Mouse (Mus musculus) erythroblast, adult 5-6 weeks (primary cell): ENCODE results near the gene Ly6c1. TPM values are rescaled to one million over a fixed set of nuclear protein-coding genes. Genes with fewer than 3 reads are reported as not detected.
"Not testable (repeated sequence)": the region's sequence is repeated elsewhere in the genome, so short reads cannot be mapped to it uniquely, and the experiment has no call there.

Experiments used
- ATAC-seq: replicated peaks from 2 replicates; pipeline ENCODE4 v1.8.0; 2016; ENCODE audit warnings: moderate number of reproducible peaks, mild to moderate bottlenecking, moderate TSS enrichment, inconsistent platforms; ENCODE audit not compliant: poor library complexity, low FRiP score, severe bottlenecking
- total RNA-seq, 2 experiments: library from RNA; stranded (forward) in 1 of 2; stranded (reverse) in 1 of 2; fragments of 150-400 nt in 1 of 2; fragments of 200-764, 138-1000 nt in 1 of 2; gene quantifications; 2 replicates each; pipeline versions ENCODE4 v1.2.3 to v1.2.4; 2015 to 2017; ENCODE audit warnings: low replicate concordance in 2 of 2

Gene Ly6c1
- total RNA-seq (2015; ENCODE audit: low replicate concordance) (not detected in 2 replicates), total RNA-seq (2017; ENCODE audit: low replicate concordance) (not detected in 2 replicates)

- not testable (repeated sequence) for ATAC-seq
Measured at GRCm38 (mm10) chr15:75048642-75049261, at the start of gene Ly6c1. Ly6c1 (minus strand) TSS chr15:75048830.

- not testable (repeated sequence) for ATAC-seq
Measured at GRCm38 (mm10) chr15:75088041-75088440, 39.4 kb upstream of the Ly6c1 start.

- ATAC-seq, result no peak
Measured at GRCm38 (mm10) chr15:75069965-75070364, 21.3 kb upstream of the Ly6c1 start.

DNA sequence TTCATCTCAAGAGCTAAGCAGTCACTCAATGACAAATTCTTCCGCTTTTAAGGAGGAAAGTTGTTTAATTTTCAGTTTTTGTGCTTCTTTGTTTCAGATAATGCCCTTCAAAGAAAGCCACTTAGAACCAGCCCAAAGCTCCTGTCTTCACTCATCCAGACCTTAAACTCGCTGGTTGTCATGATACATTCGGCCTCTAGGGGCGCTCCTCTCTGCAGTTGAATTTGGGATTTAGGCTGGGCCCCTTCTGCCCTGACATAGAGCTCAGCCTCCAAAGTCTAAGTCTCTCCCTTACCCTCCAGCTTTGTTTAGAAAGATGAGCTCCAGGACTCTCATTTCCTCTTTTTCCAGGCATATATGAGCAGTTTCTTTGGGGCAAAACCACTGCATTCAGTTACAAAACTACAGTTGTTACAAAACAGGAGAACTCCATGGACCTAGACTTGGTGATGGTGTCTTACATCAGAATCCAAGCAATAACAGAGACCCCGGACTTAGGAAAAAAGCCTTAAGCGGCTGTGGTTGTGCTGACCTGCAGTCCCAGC is 13.5 kb upstream of the Ly6c1 start:
- ATAC-seq, result not testable (repeated sequence)

- ATAC-seq, result peak; percentile 60; the same call in 1 of the 2 replicates
Measured at GRCm38 (mm10) chr15:75060505-75060904, 11.9 kb upstream of the Ly6c1 start.

DNA sequence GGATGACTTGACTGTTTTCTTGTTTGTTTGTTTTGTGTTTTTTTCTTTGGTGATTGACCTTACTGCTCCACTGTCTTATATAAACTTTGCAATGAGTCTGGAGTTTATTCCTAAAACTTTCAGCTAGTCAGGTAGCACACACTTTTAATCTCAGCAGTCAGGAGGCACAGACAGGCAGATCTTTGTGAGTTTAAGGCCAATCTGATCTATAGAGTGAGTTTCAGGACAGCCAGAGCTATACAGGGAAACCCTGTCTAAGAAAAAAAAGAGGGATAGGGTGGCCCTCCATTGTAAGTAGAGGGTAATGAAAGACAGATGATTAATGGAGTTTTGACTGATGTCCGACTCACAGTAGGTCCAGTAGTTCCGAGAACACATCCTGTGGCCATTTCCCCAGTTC is 7.4 kb upstream of the Ly6c1 start:
- ATAC-seq, result no peak

DNA sequence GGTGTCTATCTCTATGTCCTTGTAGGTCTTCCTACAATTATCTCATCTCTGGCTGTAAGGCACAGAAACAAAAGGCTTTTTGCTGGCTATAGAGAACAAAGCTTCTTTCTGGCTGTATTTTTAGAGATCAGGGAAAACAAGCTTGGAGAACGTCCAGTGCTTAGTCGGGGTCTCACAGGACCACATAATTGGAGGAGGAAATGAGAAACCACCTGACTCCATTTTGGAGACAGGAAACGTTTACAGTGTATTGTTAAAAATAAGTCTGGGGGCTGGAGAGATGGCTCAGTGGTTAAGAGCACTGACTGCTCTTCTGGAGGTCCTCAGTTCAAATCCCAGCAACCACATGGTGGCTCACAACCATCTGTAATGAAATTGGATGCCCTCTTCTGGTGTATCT is 6.8 kb upstream of the Ly6c1 start:
- ATAC-seq, result not testable (repeated sequence)

DNA sequence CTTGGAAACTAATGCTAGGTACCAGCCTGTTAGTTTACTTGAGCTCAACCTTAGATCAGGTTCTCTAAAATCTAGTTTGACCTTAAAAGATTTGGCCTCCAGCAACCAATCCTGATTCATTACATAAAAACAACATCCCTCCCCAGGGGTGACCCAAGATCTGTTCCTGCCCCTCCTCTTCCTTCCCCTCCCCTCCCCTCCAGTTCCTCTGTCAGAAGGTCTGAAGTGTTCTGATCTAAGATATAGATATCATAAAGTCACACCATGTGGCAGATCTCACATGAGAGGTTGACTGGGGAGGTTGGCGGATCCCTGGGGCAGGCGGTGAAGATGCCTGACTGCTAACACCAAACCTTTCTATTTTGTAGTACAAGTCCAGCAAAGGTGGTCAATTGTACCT is 3.8 kb upstream of the Ly6c1 start:
- ATAC-seq, result not testable (repeated sequence)

GRCm38 (mm10) chr15:75051141-75051540 is 2.5 kb upstream of the Ly6c1 start:
- ATAC-seq, result not testable (repeated sequence)

DNA sequence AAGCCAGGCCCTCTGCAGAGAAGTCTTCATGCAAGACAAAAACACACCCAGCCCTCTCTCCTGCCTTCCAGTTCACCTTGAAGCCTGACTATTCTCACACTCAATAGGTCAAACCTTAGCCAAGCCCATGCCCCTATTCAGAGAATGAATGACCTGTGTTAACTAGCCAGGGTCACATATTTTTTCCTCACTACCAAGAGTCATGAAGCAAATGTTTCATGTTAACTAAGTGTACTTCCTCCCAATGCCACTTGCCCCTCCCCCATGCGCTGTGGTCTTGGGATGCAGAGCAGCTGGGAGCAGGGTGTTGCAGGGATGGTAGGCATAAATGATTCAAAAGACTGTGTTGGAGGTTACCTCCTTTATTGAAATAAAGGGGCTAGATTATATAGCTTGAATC is 2.0 kb upstream of the Ly6c1 start:
- ATAC-seq, result not testable (repeated sequence)

DNA sequence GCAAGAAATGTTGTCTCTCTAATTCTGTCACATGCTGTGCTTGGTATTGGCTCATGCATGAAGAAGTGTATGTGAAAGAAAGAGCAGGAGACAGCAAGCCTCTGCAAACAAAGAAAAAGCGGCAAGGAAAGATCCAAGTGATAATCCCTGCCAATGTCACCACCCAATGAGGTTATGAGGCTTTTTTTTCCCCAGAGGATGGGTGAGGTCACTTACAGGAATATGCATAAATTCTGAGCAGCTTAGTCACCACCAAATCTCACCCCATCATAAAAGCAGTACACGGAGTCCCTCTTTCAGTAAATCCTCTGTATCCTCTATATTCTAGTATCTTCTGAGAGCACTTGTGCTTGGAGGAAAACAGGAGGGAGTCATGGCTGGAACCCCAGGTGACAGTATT is 1.2 kb upstream of the Ly6c1 start:
- not testable (repeated sequence) for ATAC-seq

DNA sequence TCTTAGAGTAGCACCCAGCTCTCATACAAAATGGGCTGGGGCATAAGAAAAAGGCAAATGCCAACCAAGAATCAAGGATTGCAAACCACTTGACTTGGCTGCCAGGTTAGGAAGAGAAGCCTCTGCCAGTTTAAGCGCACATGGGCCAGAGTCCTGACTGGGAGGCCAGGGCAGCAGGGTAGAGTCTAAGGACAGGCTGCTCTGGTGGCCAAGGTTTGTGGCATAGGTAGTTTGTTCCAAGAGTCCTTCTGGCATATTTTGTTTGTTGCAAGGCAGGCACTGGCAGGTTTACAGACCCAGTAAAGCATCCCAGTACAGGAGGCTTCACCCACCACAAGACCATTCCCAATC is 685 bp downstream of the Ly6c1 start:
- not testable (repeated sequence) for ATAC-seq

GRCm38 (mm10) chr15:75047313-75047969 is 1.2 kb downstream of the Ly6c1 start:
- ATAC-seq, result not testable (repeated sequence)

GRCm38 (mm10) chr15:75045501-75045900 is 3.1 kb downstream of the Ly6c1 start:
- ATAC-seq, result not testable (repeated sequence)

GRCm38 (mm10) chr15:75021020-75021759 is 27.4 kb downstream of the Ly6c1 start:
- peak; percentile 74 for ATAC-seq

DNA sequence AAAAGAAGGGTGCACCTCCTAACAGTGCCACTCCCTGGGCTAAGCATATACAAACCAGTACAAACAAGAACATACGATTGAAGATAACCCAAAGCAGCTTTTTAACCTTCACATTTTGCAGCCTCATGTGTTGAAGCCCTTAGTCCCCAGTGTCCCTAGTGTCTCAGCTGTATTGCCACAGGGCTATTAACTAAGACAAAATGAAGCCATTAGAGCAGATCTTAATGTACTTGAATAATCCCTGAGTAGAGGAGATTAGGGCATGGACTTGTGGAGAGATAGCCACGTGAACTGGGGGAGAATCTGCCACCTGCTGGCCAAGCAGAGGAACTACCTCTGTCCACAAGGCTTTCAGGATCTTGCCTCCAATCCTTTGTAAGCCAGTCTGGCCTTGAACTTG is 29.2 kb downstream of the Ly6c1 start:
- ATAC-seq, result peak; percentile 95

Other genes with a start within 250 kb of the Ly6c1 start
- 3.1 TPM in 1 of 2 replicates, not detected in the other for gene Gml2, start 229.8 kb downstream of the Ly6c1 start, total RNA-seq (2015; ENCODE audit: low replicate concordance)
- gene Gml2, start 229.8 kb downstream of the Ly6c1 start, total RNA-seq (2017; ENCODE audit: low replicate concordance), result not detected in 2 replicates
- not detected in 2 replicates for gene 2010109I03Rik, start 151.8 kb downstream of the Ly6c1 start, total RNA-seq (2015; ENCODE audit: low replicate concordance)
- gene 2010109I03Rik, start 151.8 kb downstream of the Ly6c1 start, total RNA-seq (2017; ENCODE audit: low replicate concordance), result not detected in 2 replicates
- gene Ly6i, start 65.4 kb downstream of the Ly6c1 start, total RNA-seq (2015; ENCODE audit: low replicate concordance), result 1.5 and 1.7 TPM in 2 replicates
- 7.8 TPM in 1 of 2 replicates, not detected in the other for gene Ly6i, start 65.4 kb downstream of the Ly6c1 start, total RNA-seq (2017; ENCODE audit: low replicate concordance)
- gene Ly6a, start 50.8 kb downstream of the Ly6c1 start, total RNA-seq (2015; ENCODE audit: low replicate concordance), result 1.3 and 5.4 TPM in 2 replicates
- gene Ly6a, start 50.8 kb downstream of the Ly6c1 start, total RNA-seq (2017; ENCODE audit: low replicate concordance), result 3.6 TPM in 1 of 2 replicates, not detected in the other
- 1,293 and 1,517 TPM in 2 replicates for gene Ly6c2, start 63.1 kb upstream of the Ly6c1 start, total RNA-seq (2015; ENCODE audit: low replicate concordance)
- 164 and 383 TPM in 2 replicates for gene Ly6c2, start 63.1 kb upstream of the Ly6c1 start, total RNA-seq (2017; ENCODE audit: low replicate concordance)
- gene Ly6g, start 106.4 kb upstream of the Ly6c1 start, total RNA-seq (2015; ENCODE audit: low replicate concordance), result 57.5 and 114 TPM in 2 replicates
- 9.2 and 24.2 TPM in 2 replicates for gene Ly6g, start 106.4 kb upstream of the Ly6c1 start, total RNA-seq (2017; ENCODE audit: low replicate concordance)
- gene BC025446, start 167.5 kb upstream of the Ly6c1 start, total RNA-seq (2015; ENCODE audit: low replicate concordance), result not detected in 2 replicates
- not detected in 2 replicates for gene BC025446, start 167.5 kb upstream of the Ly6c1 start, total RNA-seq (2017; ENCODE audit: low replicate concordance)
- gene Ly6f, start 219.6 kb upstream of the Ly6c1 start, total RNA-seq (2015; ENCODE audit: low replicate concordance), result not detected in 2 replicates
- gene Ly6f, start 219.6 kb upstream of the Ly6c1 start, total RNA-seq (2017; ENCODE audit: low replicate concordance), result not detected in 2 replicates